Mouse (Mus musculus) kidney, embryonic 15.5 days (tissue): ENCODE results near the gene Wif1. TPM values are rescaled to one million over a fixed set of nuclear protein-coding genes. Genes with fewer than 3 reads are reported as not detected.

Source experiments
- ATAC-seq: fragments of 200-750 bp; cut with Nextera tagmentation; replicated peaks from 2 replicates; pipeline ENCODE4 v1.8.0; 2017; ENCODE audit warnings: moderate TSS enrichment; ENCODE audit not compliant: low FRiP score
- H3K27ac ChIP-seq: fragments of 300-500 bp; sonication (generic); 2 replicates; pipeline ENCODE4 v1.5.1; 2015; ENCODE audit warnings: mild to moderate bottlenecking, inconsistent platforms
- H3K27me3 ChIP-seq: fragments of 300-500 bp; sonication (generic); 2 replicates; pipeline ENCODE4 v1.6.1; 2015; ENCODE audit warnings: inconsistent platforms
- H3K36me3 ChIP-seq: fragments of 300-500 bp; sonication (generic); 2 replicates; pipeline ENCODE4 v1.6.1; 2015; ENCODE audit warnings: inconsistent platforms
- H3K4me1 ChIP-seq: fragments of 300-500 bp; sonication (generic); 2 replicates; pipeline ENCODE4 v1.6.1; 2015; ENCODE audit warnings: inconsistent platforms
- H3K4me2 ChIP-seq: fragments of 300-500 bp; sonication (generic); 2 replicates; pipeline ENCODE4 v1.6.1; 2015; ENCODE audit warnings: moderate library complexity, mild to moderate bottlenecking, inconsistent platforms
- H3K4me3 ChIP-seq: fragments of 300-500 bp; sonication (generic); replicated peaks from 2 replicates; pipeline ENCODE4 v1.5.1; 2015; ENCODE audit warnings: mild to moderate bottlenecking, inconsistent platforms
- H3K9ac ChIP-seq: fragments of 300-500 bp; sonication (generic); 2 replicates; pipeline ENCODE4 v1.6.1; 2015; ENCODE audit warnings: mild to moderate bottlenecking, inconsistent platforms
- H3K9me3 ChIP-seq: fragments of 300-500 bp; sonication (generic); replicated peaks from 2 replicates; pipeline ENCODE4 v1.6.1; 2016; ENCODE audit warnings: inconsistent platforms
- WGBS: fragments of 180-500 bp; shearing (Covaris S2); methylation state at CpG from one replicate; pipeline ENCODE4 v1.1.7; 2015; ENCODE audit warnings: mixed read lengths; 5-methylcytosine and 5-hydroxymethylcytosine counted together
- polyA plus RNA-seq: library from polyadenylated mRNA; unstranded; fragments of >200 nt; fragmentation: Nextera tagmentation; extraction: Ambion mirVana; gene quantifications from 2 replicates; pipeline ENCODE4 v1.2.1, GENCODE M21; 2015

Wif1 gene
- polyA plus RNA-seq, 1 experiment from 2014 or later: 2.1 TPM

DNA sequence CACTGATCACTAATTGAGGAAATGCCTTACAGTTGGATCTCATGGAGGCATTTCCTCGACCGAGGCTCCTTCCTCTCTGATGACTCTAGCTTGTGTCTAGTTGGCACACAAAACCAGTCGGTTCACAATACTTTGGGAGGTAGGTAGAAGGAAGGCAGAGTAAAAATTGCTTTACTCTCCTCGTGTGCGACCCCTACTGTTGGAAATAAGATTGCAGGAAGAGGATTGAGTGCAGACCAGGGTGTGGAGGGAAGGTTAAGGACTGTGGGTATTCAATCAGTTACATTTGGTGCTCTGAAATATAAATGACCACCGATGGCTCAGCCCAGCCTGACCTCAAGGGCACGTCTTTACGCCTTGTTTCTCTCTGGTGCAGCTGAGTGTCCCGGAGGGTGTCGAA is 49.8 kb downstream of the Wif1 start:
- Histone ChIP-seq H3K27ac (no peak overlapping the region), H3K9ac (no peak overlapping the region), H3K4me3 (no peak overlapping the region), H3K36me3 (no peaks in the 10 kb centered on the region), H3K9me3 (no peaks in the 10 kb centered on the region), H3K27me3 (peaks cover 11% of the 10 kb centered on the region), H3K4me2 (no peak overlapping the region), H3K4me1 (no peaks in the 10 kb centered on the region)
- WGBS: 56% methylated on average over 10 of the region's 10 CpGs
- no peak for ATAC-seq

DNA sequence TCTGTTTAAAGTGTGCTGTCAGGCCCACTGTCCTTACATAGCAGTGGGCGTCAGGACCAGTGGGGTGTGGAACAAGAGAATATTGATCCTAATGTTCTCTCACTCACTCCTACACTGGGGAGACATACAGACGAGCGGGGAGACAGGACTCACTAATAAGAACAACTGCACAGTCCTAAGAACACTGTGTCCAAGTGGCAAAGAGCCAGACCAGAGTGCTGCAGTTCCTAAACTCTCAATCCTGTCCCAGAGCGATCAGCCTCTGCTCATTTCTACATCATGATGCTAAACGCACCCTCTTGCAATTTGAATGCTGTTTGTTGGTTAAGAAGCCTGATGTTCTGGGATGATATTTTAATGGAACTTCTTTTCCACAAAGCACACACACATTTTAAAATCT is 54.9 kb downstream of the Wif1 start:
- ATAC-seq: no peak

DNA sequence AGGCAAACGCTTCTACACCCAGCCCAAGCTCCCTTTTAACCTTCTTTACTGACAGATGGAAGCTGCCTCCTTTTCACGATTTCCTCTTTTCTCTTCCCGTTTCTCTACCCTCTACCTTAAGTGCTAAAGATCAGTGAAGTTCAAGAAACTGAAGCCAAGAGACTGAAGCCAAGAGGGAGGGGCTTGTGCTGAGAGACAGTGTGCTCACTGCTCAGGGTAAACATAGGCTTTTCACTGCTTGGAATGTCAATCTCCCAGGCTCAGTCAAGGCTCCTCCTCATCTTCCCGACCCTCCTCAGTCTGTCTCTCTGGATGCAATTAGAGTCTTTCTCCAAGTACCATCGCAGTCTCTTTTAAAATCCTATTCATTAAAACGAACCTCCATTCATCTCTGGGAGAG is 55.6 kb downstream of the Wif1 start:
- Histone ChIP-seq H3K4me1 (0 out of 2 replicates have a peak, but pooled peaks cover 6% of the 10 kb centered on the region), H3K9ac (no peak overlapping the region), H3K27me3 (no peaks in the 10 kb centered on the region), H3K9me3 (no peaks in the 10 kb centered on the region), H3K36me3 (no peaks in the 10 kb centered on the region), H3K4me3 (0 out of 2 replicates have a peak overlapping the region, but pooled peaks have one; percentile 12), H3K27ac (no peak overlapping the region), H3K4me2 (peak overlapping the region; percentile 46)
- 2% methylated on average over 6 of the region's 6 CpGs for WGBS
- ATAC-seq: peak; percentile 40; the same call in 1 of the 2 replicates

More for the DNA sequence above, 54.9 kb downstream of the Wif1 start:
- Histone ChIP-seq H3K4me1 (0 out of 2 replicates have a peak, but pooled peaks cover 6% of the 10 kb centered on the region), H3K4me3 (no peak overlapping the region), H3K27ac (no peak overlapping the region), H3K9ac (no peak overlapping the region), H3K36me3 (no peaks in the 10 kb centered on the region), H3K27me3 (no peaks in the 10 kb centered on the region), H3K9me3 (no peaks in the 10 kb centered on the region), H3K4me2 (no peak overlapping the region)
- 68% methylated on average over 5 of the region's 5 CpGs for WGBS

DNA sequence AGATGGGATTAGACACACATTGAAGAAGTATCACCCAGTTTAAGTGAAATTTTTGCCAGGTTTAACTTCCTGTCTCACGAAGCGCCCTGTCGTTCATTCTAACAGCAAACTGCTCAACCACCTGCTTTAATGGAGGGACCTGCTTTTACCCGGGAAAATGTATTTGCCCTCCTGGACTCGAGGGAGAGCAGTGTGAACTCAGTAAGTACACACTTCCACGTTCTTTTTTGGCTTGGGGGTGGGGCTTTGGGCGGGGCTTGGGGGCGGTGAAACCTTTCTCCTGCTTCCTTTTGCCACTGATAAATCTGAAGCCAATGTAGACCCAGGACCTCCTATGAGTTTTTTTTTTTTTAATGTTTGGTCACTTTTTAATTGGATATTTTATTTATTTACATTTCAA is 56.2 kb downstream of the Wif1 start:
- ATAC-seq: no peak
- no peaks in the 10 kb centered on the region for H3K27me3 ChIP-seq
- no peaks in the 10 kb centered on the region for H3K36me3 ChIP-seq
- H3K4me2 ChIP-seq: peak overlapping the region; percentile 46
- no peaks in the 10 kb centered on the region for H3K9me3 ChIP-seq
- no peak overlapping the region for H3K4me3 ChIP-seq
- H3K9ac ChIP-seq: no peak overlapping the region
- no peak overlapping the region for H3K27ac ChIP-seq
- WGBS: 22% methylated on average over 8 of the region's 8 CpGs
- 0 out of 2 replicates have a peak, but pooled peaks cover 6% of the 10 kb centered on the region for H3K4me1 ChIP-seq

GRCm38 (mm10) chr10:121095948-121096347 is 62.2 kb downstream of the Wif1 start:
- Histone ChIP-seq H3K4me3 (no peak overlapping the region), H3K4me1 (peaks cover 5% of the 10 kb centered on the region), H3K27me3 (peaks cover 33% of the 10 kb centered on the region), H3K9ac (no peak overlapping the region), H3K4me2 (0 out of 2 replicates have a peak overlapping the region, but pooled peaks have one; percentile 7), H3K27ac (no peak overlapping the region), H3K9me3 (no peaks in the 10 kb centered on the region), H3K36me3 (no peaks in the 10 kb centered on the region)
- WGBS: 71% methylated on average over 12 of the region's 12 CpGs
- no peak for ATAC-seq

- no peak overlapping the region for H3K4me2 ChIP-seq
- H3K27ac ChIP-seq: no peak overlapping the region
- no peak overlapping the region for H3K4me3 ChIP-seq
- H3K9me3 ChIP-seq: no peaks in the 10 kb centered on the region; the same call in 1 of the 2 replicates
- 75% methylated on average over 12 of the region's 12 CpGs for WGBS
- no peak for ATAC-seq
- peaks cover 5% of the 10 kb centered on the region for H3K4me1 ChIP-seq
- H3K36me3 ChIP-seq: no peaks in the 10 kb centered on the region
- peaks cover 33% of the 10 kb centered on the region for H3K27me3 ChIP-seq
- no peak overlapping the region for H3K9ac ChIP-seq
Observed at GRCm38 (mm10) chr10:121098263-121098662, 64.5 kb downstream of the Wif1 start.

- Histone ChIP-seq H3K27ac (no peak overlapping the region), H3K9me3 (no peaks in the 10 kb centered on the region; the same call in 1 of the 2 replicates), H3K4me1 (peaks cover 5% of the 10 kb centered on the region), H3K27me3 (peaks cover 33% of the 10 kb centered on the region), H3K4me2 (no peak overlapping the region), H3K36me3 (no peaks in the 10 kb centered on the region), H3K9ac (no peak overlapping the region), H3K4me3 (no peak overlapping the region)
- peak; percentile 46; the same call in 1 of the 2 replicates for ATAC-seq
- 20% methylated on average over 11 of the region's 11 CpGs for WGBS
Observed at GRCm38 (mm10) chr10:121099658-121100057, 65.9 kb downstream of the Wif1 start.

- Histone ChIP-seq H3K36me3 (no peaks in the 10 kb centered on the region), H3K27me3 (no peaks in the 10 kb centered on the region), H3K4me3 (no peak overlapping the region), H3K27ac (no peak overlapping the region), H3K9ac (no peak overlapping the region), H3K4me2 (no peak overlapping the region), H3K9me3 (no peaks in the 10 kb centered on the region), H3K4me1 (no peaks in the 10 kb centered on the region)
- ATAC-seq: no peak
Observed at GRCm38 (mm10) chr10:121116115-121116514, 82.4 kb downstream of the Wif1 start.

- no peak overlapping the region for H3K4me3 ChIP-seq
- H3K27ac ChIP-seq: no peak overlapping the region
- no peaks in the 10 kb centered on the region for H3K9me3 ChIP-seq
- 72% methylated on average over 4 of the region's 4 CpGs for WGBS
- ATAC-seq: no peak
- no peaks in the 10 kb centered on the region for H3K4me1 ChIP-seq
- no peak overlapping the region for H3K4me2 ChIP-seq
- H3K36me3 ChIP-seq: no peaks in the 10 kb centered on the region
- no peak overlapping the region for H3K9ac ChIP-seq
- H3K27me3 ChIP-seq: no peaks in the 10 kb centered on the region
Observed at GRCm38 (mm10) chr10:121116636-121117035, 82.9 kb downstream of the Wif1 start.

- no peak overlapping the region for H3K4me3 ChIP-seq
- no peak overlapping the region for H3K9ac ChIP-seq
- no peak overlapping the region for H3K4me2 ChIP-seq
- 71% methylated on average over 6 of the region's 6 CpGs for WGBS
- H3K4me1 ChIP-seq: no peaks in the 10 kb centered on the region
- ATAC-seq: no peak
- H3K27me3 ChIP-seq: no peaks in the 10 kb centered on the region
- H3K27ac ChIP-seq: no peak overlapping the region
- no peaks in the 10 kb centered on the region for H3K9me3 ChIP-seq
- H3K36me3 ChIP-seq: no peaks in the 10 kb centered on the region
Observed at GRCm38 (mm10) chr10:121120751-121121150, 87.0 kb downstream of the Wif1 start.

GRCm38 (mm10) chr10:121124481-121124880 is 90.7 kb downstream of the Wif1 start:
- 95% methylated on average over 16 of the region's 16 CpGs for WGBS
- H3K4me3 ChIP-seq: no peak overlapping the region

GRCm38 (mm10) chr10:121129000-121129925 is 95.5 kb downstream of the Wif1 start:
- Histone ChIP-seq H3K4me3 (no peak overlapping the region), H3K4me2 (no peak overlapping the region), H3K27me3 (no peaks in the 10 kb centered on the region), H3K27ac (no peak overlapping the region), H3K36me3 (no peaks in the 10 kb centered on the region), H3K9ac (no peak overlapping the region), H3K4me1 (no peaks in the 10 kb centered on the region), H3K9me3 (no peaks in the 10 kb centered on the region)
- ATAC-seq: no peak
- 61% methylated on average over 20 of the region's 20 CpGs for WGBS

More at GRCm38 (mm10) chr10:121124481-121124880, 90.7 kb downstream of the Wif1 start:
- no peaks in the 10 kb centered on the region for H3K27me3 ChIP-seq
- no peaks in the 10 kb centered on the region for H3K9me3 ChIP-seq
- H3K27ac ChIP-seq: no peak overlapping the region
- no peak overlapping the region for H3K9ac ChIP-seq
- no peak for ATAC-seq
- H3K36me3 ChIP-seq: no peaks in the 10 kb centered on the region
- no peaks in the 10 kb centered on the region for H3K4me1 ChIP-seq
- H3K4me2 ChIP-seq: no peak overlapping the region
